Mouse (Mus musculus) myocyte (in vitro differentiated cells): ENCODE data around the gene Gm20696. TPM values are rescaled to one million over a fixed set of nuclear protein-coding genes. Genes with fewer than 3 reads are reported as not detected.

Experiments used
- H3K27me3 ChIP-seq: one replicate; pipeline ENCODE4 v1.6.1; 2011; ENCODE audit not compliant: control insufficient read depth, insufficient read depth, insufficient read length
- H3K36me3 ChIP-seq: one replicate; pipeline ENCODE4 v1.6.1; 2011; ENCODE audit not compliant: control insufficient read depth, insufficient read depth
- H3K4me2 ChIP-seq: one replicate; pipeline ENCODE4 v1.6.1; 2011; ENCODE audit warnings: low read depth, control low read depth
- H3K4me3 ChIP-seq: one replicate; pipeline ENCODE4 v1.5.1; 2011; ENCODE audit warnings: mild to moderate bottlenecking, control low read depth, moderate library complexity
- H3K79me2 ChIP-seq: one replicate; pipeline ENCODE4 v1.6.1; 2011; ENCODE audit not compliant: control insufficient read depth, insufficient read depth
- H3ac ChIP-seq: one replicate; pipeline ENCODE4 v1.6.1; 2011; ENCODE audit not compliant: control insufficient read depth, insufficient read length
- CEBPB ChIP-seq: IDR thresholded peaks from 2 replicates; pipeline ENCODE4 v1.6.1; 2011; ENCODE audit warnings: mild to moderate bottlenecking, moderate library complexity; ENCODE audit not compliant: poor library complexity, insufficient read depth, severe bottlenecking
- E2F4 ChIP-seq: IDR thresholded peaks from one replicate; pipeline ENCODE4 v1.6.1; 2011; ENCODE audit warnings: mild to moderate bottlenecking, control low read depth, moderate library complexity; ENCODE audit not compliant: insufficient read depth
- MAX ChIP-seq: IDR thresholded peaks from one replicate; pipeline ENCODE4 v1.6.1; 2011; ENCODE audit warnings: low read depth, mild to moderate bottlenecking, control low read depth
- MYOD1 ChIP-seq, 3 experiments: IDR thresholded peaks; one replicate each; pipeline ENCODE4 v1.6.1; 2011; ENCODE audit warnings: control low read depth in 2 of 3, low read depth in 2 of 3, mild to moderate bottlenecking in 2 of 3, moderate library complexity in 1 of 3; ENCODE audit not compliant: insufficient read length in 2 of 3, control insufficient read depth in 1 of 3
- MYOG ChIP-seq, 3 experiments: IDR thresholded peaks; one replicate each; pipeline ENCODE4 v1.6.1; 2011; ENCODE audit warnings: control low read depth in 2 of 3, low read depth in 2 of 3, mild to moderate bottlenecking in 2 of 3; ENCODE audit not compliant: insufficient read length in 2 of 3, control insufficient read depth in 1 of 3, insufficient read depth in 1 of 3
- POLR2A ChIP-seq: IDR thresholded peaks from one replicate; pipeline ENCODE4 v1.6.1; 2011; ENCODE audit warnings: low read depth, mild to moderate bottlenecking, control low read depth, moderate library complexity; ENCODE audit not compliant: insufficient read length
- POLR2AphosphoS2 ChIP-seq: IDR thresholded peaks from one replicate; pipeline ENCODE4 v1.6.1; 2011; ENCODE audit warnings: low read depth, control low read depth; ENCODE audit not compliant: insufficient read length
- REST ChIP-seq: IDR thresholded peaks from one replicate; pipeline ENCODE4 v1.6.1; 2011; ENCODE audit warnings: mild to moderate bottlenecking, control low read depth, moderate library complexity; ENCODE audit not compliant: insufficient read depth, insufficient read length
- SRF ChIP-seq: IDR thresholded peaks from one replicate; pipeline ENCODE4 v1.6.1; 2011; ENCODE audit warnings: low read depth; ENCODE audit not compliant: control insufficient read depth, insufficient read length
- TCF12 ChIP-seq: IDR thresholded peaks from one replicate; pipeline ENCODE4 v1.6.1; 2011; ENCODE audit warnings: mild to moderate bottlenecking, control low read depth; ENCODE audit not compliant: poor library complexity, insufficient read depth, severe bottlenecking
- TCF3 ChIP-seq: IDR thresholded peaks from one replicate; pipeline ENCODE4 v1.6.1; 2011; ENCODE audit warnings: low read depth, control low read depth; ENCODE audit not compliant: insufficient read length
- USF1 ChIP-seq: IDR thresholded peaks from one replicate; pipeline ENCODE4 v1.6.1; 2011; ENCODE audit warnings: low read depth, mild to moderate bottlenecking, control low read depth, moderate library complexity
- polyA plus RNA-seq: library from polyadenylated mRNA; unstranded; fragments of >200 nt; fragmentation: generic; extraction: Trizol; gene quantifications from one replicate; pipeline ENCODE4 v1.2.1, GENCODE M21; 2012; ENCODE audit warnings: missing spikeins

Gm20696 gene
- polyA plus RNA-seq, 1 experiment: 0.13 TPM

DNA sequence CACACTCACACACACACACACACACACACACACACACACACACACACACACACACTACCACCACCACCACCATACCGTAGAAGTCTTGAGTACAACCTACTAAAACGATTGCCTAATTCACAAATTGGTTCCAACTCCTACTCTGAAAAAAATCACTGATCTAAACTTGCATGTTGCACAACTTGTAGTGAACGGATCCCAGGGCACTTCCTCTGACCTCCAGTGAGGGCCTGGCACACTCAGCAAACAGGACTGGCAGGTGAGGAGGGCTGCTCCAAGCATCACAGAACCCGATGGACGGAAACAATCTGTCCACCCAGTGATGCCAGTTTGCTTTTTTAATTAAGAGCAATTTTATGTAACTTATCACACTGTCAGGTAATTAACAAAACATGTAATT, 413.8 kb downstream of the Gm20696 start:
- Histone ChIP-seq H3ac (no peak overlapping the region), H3K27me3 (no peaks in the 10 kb centered on the region), H3K4me3 (no peak overlapping the region), H3K79me2 (no peaks in the 10 kb centered on the region), H3K4me2 (no peak overlapping the region), H3K36me3 (no peaks in the 10 kb centered on the region)
- TF ChIP-seq E2F4 (no peak), REST (no peak), MYOD1 (IDR thresholded peaks at IDR 0.05; ENCODE audit: control insufficient read depth in 1 of 3, insufficient read length in 2 of 3, low read depth in 2 of 3) (no peak), POLR2AphosphoS2 (no peak), TCF12 (no peak), MYOG (IDR thresholded peaks at IDR 0.05; ENCODE audit: control insufficient read depth in 1 of 3, insufficient read depth in 1 of 3, insufficient read length in 2 of 3, low read depth in 2 of 3) (no peak), POLR2A (no peak), MAX (no peak), USF1 (no peak), TCF3 (no peak), SRF (no peak), CEBPB (no peak)

DNA sequence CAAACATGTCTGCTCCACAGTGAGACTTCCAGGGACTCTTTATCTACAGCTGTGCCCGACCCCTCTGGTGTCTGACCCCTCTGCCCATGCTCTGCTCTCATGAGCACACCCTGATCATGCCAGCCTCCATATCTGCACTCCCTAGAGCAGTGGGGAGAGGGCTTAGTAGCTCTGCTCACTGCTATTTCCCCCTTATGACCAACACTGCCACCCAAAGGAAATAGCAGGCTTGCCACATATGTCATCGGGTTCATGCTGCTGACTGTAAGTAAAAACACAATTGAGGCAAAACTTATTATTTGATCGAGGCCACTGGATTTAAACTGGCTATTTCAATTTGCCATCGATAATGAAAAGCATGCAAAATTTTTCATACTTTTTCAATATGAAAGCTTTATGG, 414.7 kb downstream of the Gm20696 start:
- no peaks in the 10 kb centered on the region for H3K27me3 ChIP-seq
- TF ChIP-seq TCF3 (no peak), E2F4 (no peak), SRF (no peak), TCF12 (no peak), MYOD1 (IDR thresholded peaks at IDR 0.05; ENCODE audit: control insufficient read depth in 1 of 3, insufficient read length in 2 of 3, low read depth in 2 of 3) (no peak), POLR2AphosphoS2 (no peak), POLR2A (no peak), USF1 (no peak), REST (no peak), MYOG (IDR thresholded peaks at IDR 0.05; ENCODE audit: control insufficient read depth in 1 of 3, insufficient read depth in 1 of 3, insufficient read length in 2 of 3, low read depth in 2 of 3) (no peak), CEBPB (no peak), MAX (no peak)
- H3K4me2 ChIP-seq: no peak overlapping the region
- no peaks in the 10 kb centered on the region for H3K36me3 ChIP-seq
- no peak overlapping the region for H3ac ChIP-seq
- H3K4me3 ChIP-seq: no peak overlapping the region
- H3K79me2 ChIP-seq: no peaks in the 10 kb centered on the region

DNA sequence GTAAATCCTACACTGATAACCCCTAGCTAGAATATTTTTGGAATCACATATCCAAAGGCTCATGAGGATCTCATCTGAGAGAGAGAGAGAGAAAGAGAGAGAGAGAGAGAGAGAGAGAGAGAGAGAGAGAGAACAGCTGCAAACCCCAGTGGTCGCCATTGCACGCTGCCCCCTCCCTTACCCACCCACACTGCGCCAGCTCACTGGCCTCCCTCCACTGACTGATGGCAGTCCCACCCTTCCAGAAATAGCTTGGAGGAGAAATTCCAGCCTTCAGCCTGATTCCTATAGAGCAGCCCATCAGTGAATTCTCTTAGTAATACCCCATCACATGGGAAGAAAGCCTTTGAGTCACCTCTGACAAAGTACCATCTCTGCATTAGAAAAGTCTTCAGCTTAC, 415.4 kb downstream of the Gm20696 start:
- H3ac ChIP-seq: no peak overlapping the region

DNA sequence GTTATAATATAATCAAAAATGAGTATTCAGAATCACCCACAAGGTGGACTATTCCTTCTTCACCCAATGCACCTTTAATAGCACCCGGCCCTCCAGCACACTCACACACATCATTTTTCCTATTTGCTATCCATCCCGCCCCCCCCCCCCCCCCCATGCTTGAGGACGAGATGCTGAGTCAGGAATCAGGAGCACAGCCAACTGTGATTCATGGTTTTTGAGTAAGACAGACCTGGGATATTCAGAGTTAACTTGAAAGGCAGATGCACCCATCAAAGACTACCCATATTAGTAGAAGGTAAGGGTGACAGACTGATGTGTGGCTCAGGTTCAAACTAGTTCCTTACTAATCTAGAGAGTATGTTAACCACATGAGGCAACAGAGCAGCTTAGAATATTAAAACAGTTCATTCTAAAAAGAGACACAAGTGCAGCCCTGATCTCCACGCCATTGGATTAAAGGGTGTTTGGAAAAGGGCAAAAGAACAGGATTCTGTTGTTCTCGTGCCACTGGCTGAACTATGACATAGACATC, 417.0 kb downstream of the Gm20696 start:
- no peak overlapping the region for H3K4me3 ChIP-seq
- H3K79me2 ChIP-seq: no peaks in the 10 kb centered on the region
- TF ChIP-seq TCF12 (no peak), MYOD1 (IDR thresholded peaks at IDR 0.05; ENCODE audit: control insufficient read depth in 1 of 3, insufficient read length in 2 of 3, low read depth in 2 of 3) (no peak), MYOG (IDR thresholded peaks at IDR 0.05; ENCODE audit: control insufficient read depth in 1 of 3, insufficient read depth in 1 of 3, insufficient read length in 2 of 3, low read depth in 2 of 3) (no peak), POLR2AphosphoS2 (no peak), MAX (no peak), E2F4 (no peak), USF1 (no peak), CEBPB (no peak), REST (no peak), TCF3 (no peak), POLR2A (no peak), SRF (no peak)
- H3K27me3 ChIP-seq: no peaks in the 10 kb centered on the region
- H3K36me3 ChIP-seq: no peaks in the 10 kb centered on the region
- no peak overlapping the region for H3ac ChIP-seq
- H3K4me2 ChIP-seq: no peak overlapping the region

More for the DNA sequence above, 415.4 kb downstream of the Gm20696 start:
- Histone ChIP-seq H3K4me2 (no peak overlapping the region), H3K36me3 (no peaks in the 10 kb centered on the region), H3K27me3 (no peaks in the 10 kb centered on the region), H3K4me3 (no peak overlapping the region), H3K79me2 (no peaks in the 10 kb centered on the region)
- TF ChIP-seq MYOD1 (IDR thresholded peaks at IDR 0.05; ENCODE audit: control insufficient read depth in 1 of 3, insufficient read length in 2 of 3, low read depth in 2 of 3) (peak in 2 of 3 experiments; percentile 22 to 82), TCF3 (no peak), MYOG (IDR thresholded peaks at IDR 0.05; ENCODE audit: control insufficient read depth in 1 of 3, insufficient read depth in 1 of 3, insufficient read length in 2 of 3, low read depth in 2 of 3) (peak in 1 of 3 experiments; percentile 78), TCF12 (peak; percentile 33)

DNA sequence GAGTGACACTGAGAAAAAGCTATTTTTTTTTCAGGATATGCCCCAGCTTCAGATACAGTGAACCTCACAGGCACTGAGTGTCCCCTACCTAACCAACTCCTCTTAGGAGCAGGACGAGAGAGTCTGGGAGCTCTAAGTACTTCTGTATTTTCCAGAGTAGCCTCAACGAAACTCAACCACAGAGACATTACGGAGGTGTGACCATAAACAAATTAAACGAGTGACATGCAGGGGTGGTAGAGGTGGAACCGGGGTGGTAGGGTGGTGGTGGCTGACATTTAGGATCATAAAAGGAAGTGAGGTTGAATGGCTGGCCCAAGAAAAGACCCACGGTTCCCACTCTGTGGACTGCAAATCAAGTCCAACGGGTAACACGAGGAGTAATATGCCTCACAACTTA, 418.2 kb downstream of the Gm20696 start:
- H3K79me2 ChIP-seq: no peaks in the 10 kb centered on the region
- no peaks in the 10 kb centered on the region for H3K27me3 ChIP-seq
- H3ac ChIP-seq: no peak overlapping the region
- no peak overlapping the region for H3K4me3 ChIP-seq
- TF ChIP-seq TCF3: no peak
- TF ChIP-seq MYOG (IDR thresholded peaks at IDR 0.05; ENCODE audit: control insufficient read depth in 1 of 3, insufficient read depth in 1 of 3, insufficient read length in 2 of 3, low read depth in 2 of 3): no peak
- TF ChIP-seq CEBPB: no peak
- no peak overlapping the region for H3K4me2 ChIP-seq
- no peaks in the 10 kb centered on the region for H3K36me3 ChIP-seq
